Mouse (Mus musculus) thymus, adult 2 months (tissue): ENCODE results near the gene Cdh11. TPM values are rescaled to one million over a fixed set of nuclear protein-coding genes. Genes with fewer than 3 reads are reported as not detected.
"Not testable (repeated sequence)": the region's sequence is repeated elsewhere in the genome, so short reads cannot be mapped to it uniquely, and the experiment has no call there.

Source experiments
- DNase-seq: peaks from one replicate; pipeline ENCODE4 v3.0.0; 2021
- H3K27ac ChIP-seq: fragments of 200-500 bp; 2 replicates; pipeline ENCODE4 v1.5.1; 2012; ENCODE audit warnings: low read length, control low read depth; ENCODE audit not compliant: control insufficient read depth, insufficient read depth
- H3K27me3 ChIP-seq: fragments of 200-500 bp; 2 replicates; pipeline ENCODE4 v1.6.1; 2012; ENCODE audit warnings: mild to moderate bottlenecking, low read length, moderate library complexity, mixed read lengths; ENCODE audit not compliant: control insufficient read depth, insufficient read depth
- H3K36me3 ChIP-seq: fragments of 200-500 bp; 2 replicates; pipeline ENCODE4 v1.6.1; 2012; ENCODE audit warnings: mild to moderate bottlenecking, low read length, moderate library complexity; ENCODE audit not compliant: control insufficient read depth, insufficient read depth
- H3K4me1 ChIP-seq: fragments of 200-500 bp; replicated peaks from 2 replicates; pipeline ENCODE4 v1.6.1; 2012; ENCODE audit warnings: low read length; ENCODE audit not compliant: control insufficient read depth, insufficient read depth
- H3K4me3 ChIP-seq: fragments of 200-500 bp; 2 replicates; pipeline ENCODE4 v1.5.1; 2012; ENCODE audit warnings: mild to moderate bottlenecking, low read length, control low read depth, moderate library complexity; ENCODE audit not compliant: control insufficient read depth, insufficient read depth
- CTCF ChIP-seq: fragments of 200-500 bp; IDR thresholded peaks from 2 replicates; pipeline ENCODE4 v1.5.1; 2012; ENCODE audit warnings: mild to moderate bottlenecking, control low read depth, low read length, moderate library complexity, borderline replicate concordance; ENCODE audit not compliant: control insufficient read depth, poor library complexity, insufficient read depth; ENCODE audit errors: extremely low read depth
- POLR2A ChIP-seq: fragments of 200-500 bp; IDR thresholded peaks from 2 replicates; pipeline ENCODE4 v1.6.1; 2012; ENCODE audit warnings: mild to moderate bottlenecking, low read length, control low read depth, moderate library complexity; ENCODE audit not compliant: control insufficient read depth, poor library complexity, insufficient read depth; ENCODE audit errors: extremely low read depth
- WGBS: fragments of 180-500 bp; shearing (Covaris S2); methylation state at CpG from one replicate; pipeline ENCODE4 v1.1.7; 2018; 5-methylcytosine and 5-hydroxymethylcytosine counted together
- polyA plus RNA-seq: library from polyadenylated mRNA; depleted of rRNA; stranded (reverse); fragments of >200 nt; gene quantifications from 2 replicates; pipeline ENCODE4 v1.2.3, GENCODE M21; 2012

Cdh11 gene
- polyA plus RNA-seq, 1 experiment, result 2.6 TPM

GRCm38 (mm10) chr8:102698232-102698837, 87.1 kb downstream of the Cdh11 start:
- DNase-seq, result no peak
- TF ChIP-seq POLR2A (no peak), CTCF (no peak)
- no peak overlapping the region for H3K4me3 ChIP-seq
- H3K27me3 ChIP-seq, result no peaks in the 10 kb centered on the region
- H3K4me1 ChIP-seq, result no peaks in the 10 kb centered on the region
- H3K27ac ChIP-seq, result no peak overlapping the region
- H3K36me3 ChIP-seq, result no peaks in the 10 kb centered on the region
- 56% methylated on average over 11 of the region's 11 CpGs for WGBS

DNA sequence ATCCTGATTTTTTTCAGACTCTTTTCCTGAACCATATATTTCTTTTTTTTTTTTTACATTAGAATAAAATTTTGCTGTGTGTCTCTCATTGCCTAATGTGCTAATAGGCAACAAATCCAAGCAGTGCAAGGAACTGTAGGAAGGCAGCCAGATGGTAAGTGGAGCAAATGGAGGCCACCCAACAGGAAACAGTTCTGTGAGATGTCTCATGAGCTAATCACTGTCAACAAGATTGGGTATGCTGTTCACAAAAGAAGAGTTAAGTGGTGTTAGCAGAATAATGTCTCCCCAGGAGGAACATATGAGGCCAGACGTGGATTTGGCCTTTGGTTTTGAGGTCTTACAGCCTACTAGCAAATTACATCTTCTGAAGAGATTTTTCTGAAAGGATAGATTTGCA, 92.0 kb downstream of the Cdh11 start:
- Histone ChIP-seq H3K4me3 (no peak overlapping the region), H3K4me1 (no peaks in the 10 kb centered on the region), H3K27me3 (no peaks in the 10 kb centered on the region), H3K27ac (no peak overlapping the region), H3K36me3 (no peaks in the 10 kb centered on the region)
- 60% methylated on average over 1 of the region's 1 CpGs for WGBS
- TF ChIP-seq CTCF (no peak), POLR2A (no peak)
- no peak for DNase-seq

DNA sequence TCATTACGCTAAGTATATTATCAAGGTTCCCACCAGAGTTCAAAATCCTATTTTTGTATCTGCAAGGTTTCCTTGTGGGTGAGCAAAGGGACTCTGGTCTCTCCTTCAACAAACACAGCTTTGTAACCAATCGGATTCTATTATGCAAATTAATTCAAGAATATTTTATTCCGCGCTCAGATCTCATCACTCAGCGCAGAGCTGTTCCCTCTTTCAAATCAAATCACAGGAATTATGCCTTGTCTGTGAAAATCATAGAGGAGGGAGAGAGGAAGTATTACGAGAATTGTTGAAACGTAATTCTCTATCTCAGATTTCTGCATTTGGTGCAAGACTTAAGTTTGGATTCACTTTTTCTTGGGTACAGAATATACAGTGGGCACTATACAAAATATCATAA, 100.0 kb downstream of the Cdh11 start:
- not testable (repeated sequence) for H3K4me1 ChIP-seq, H3K4me3 ChIP-seq, H3K36me3 ChIP-seq, DNase-seq, H3K27me3 ChIP-seq, H3K27ac ChIP-seq
- WGBS, result 94% methylated on average over 7 of the region's 7 CpGs

DNA sequence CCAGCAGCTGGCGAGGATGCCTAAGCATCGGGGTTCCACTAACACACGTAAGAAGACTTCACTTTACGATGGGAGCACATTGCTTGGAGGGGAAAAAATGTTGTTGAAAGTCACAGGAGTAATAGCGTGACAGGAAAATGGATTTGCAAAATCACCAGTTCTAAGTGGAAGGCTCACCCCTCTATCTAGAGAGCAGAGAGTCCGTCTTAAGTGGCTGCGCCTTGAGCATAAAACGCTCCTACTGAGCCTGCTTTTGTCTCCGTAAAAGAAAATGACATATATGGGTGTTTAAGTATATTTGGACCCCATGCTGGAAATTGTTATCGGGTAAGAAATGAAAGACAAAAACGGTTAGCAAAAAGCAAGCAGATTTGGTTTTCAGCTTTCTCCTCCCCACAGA, 100.4 kb downstream of the Cdh11 start:
- Histone ChIP-seq H3K27me3 (no peaks in the 10 kb centered on the region), H3K36me3 (no peaks in the 10 kb centered on the region), H3K27ac (no peak overlapping the region), H3K4me1 (no peaks in the 10 kb centered on the region), H3K4me3 (no peak overlapping the region)
- TF ChIP-seq POLR2A (no peak), CTCF (no peak)
- DNase-seq, result no peak
- WGBS, result 93% methylated on average over 11 of the region's 11 CpGs

DNA sequence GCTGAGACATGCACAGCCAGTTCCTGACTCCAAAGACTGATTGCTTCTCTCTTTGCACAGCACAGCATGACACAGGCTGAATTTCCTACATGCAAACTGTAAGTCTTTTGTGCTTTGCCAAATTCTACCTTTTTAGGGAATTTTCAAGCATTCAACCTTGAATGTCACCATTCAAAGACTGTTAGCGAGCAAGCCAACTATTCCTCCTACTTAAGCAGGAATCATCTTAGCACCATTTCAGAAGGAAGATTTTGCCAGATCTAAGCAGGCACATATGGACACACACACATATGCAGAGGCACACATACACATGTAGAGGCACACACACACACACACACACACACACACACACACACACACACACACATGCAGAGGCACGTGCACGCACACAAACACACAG, 108.3 kb downstream of the Cdh11 start:
- no peak for DNase-seq
- H3K36me3 ChIP-seq, result no peaks in the 10 kb centered on the region
- no peak overlapping the region for H3K4me3 ChIP-seq
- 98% methylated on average over 3 of the region's 3 CpGs for WGBS
- no peaks in the 10 kb centered on the region for H3K27me3 ChIP-seq
- no peak for TF ChIP-seq CTCF
- H3K27ac ChIP-seq, result no peak overlapping the region
- H3K4me1 ChIP-seq, result no peaks in the 10 kb centered on the region

GRCm38 (mm10) chr8:102664561-102664960, 120.9 kb downstream of the Cdh11 start:
- not testable (repeated sequence) for H3K4me1 ChIP-seq, H3K27me3 ChIP-seq, H3K4me3 ChIP-seq, H3K27ac ChIP-seq, DNase-seq, H3K36me3 ChIP-seq
- 88% methylated on average over 5 of the region's 5 CpGs for whole genome bisulfite sequencing

DNA sequence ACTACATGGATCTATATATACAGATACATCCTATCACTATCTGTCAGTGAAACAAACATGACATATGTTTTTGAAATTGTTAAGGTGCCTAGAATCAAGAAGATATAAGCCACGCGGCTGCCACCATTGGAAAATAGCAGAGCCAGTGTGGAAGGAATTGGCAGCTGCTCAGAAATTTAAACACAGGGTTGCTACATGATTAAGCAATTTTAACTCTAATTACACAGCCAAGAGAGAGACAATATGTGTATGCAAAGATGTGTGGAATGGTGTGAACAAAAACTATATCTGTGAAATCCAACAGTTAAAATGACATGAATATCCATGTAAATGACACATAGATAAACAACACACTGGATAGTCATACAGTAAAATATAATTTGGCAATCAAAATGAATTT, 128.9 kb downstream of the Cdh11 start:
- 98% methylated on average over 2 of the region's 2 CpGs for WGBS
- H3K4me3 ChIP-seq, result no peak overlapping the region
- H3K27me3 ChIP-seq, result no peaks in the 10 kb centered on the region
- TF ChIP-seq POLR2A, result no peak
- TF ChIP-seq CTCF, result no peak
- no peaks in the 10 kb centered on the region for H3K4me1 ChIP-seq
- DNase-seq, result no peak
- H3K27ac ChIP-seq, result no peak overlapping the region
- H3K36me3 ChIP-seq, result no peaks in the 10 kb centered on the region
